Mouse (Mus musculus) hindbrain, embryonic 13.5 days (tissue): ENCODE measurements around the gene Foxm1. TPM values are rescaled to one million over a fixed set of nuclear protein-coding genes. Genes with fewer than 3 reads are reported as not detected.
A peak's percentile ranks its signal among the peaks of the same experiment; 100 is the strongest.
"Not testable (repeated sequence)": the region's sequence is repeated elsewhere in the genome, so short reads cannot be mapped to it uniquely, and the experiment has no call there.

Experiments
- ATAC-seq: fragments of 200-750 bp; cut with Nextera tagmentation; 2 replicates; pipeline ENCODE4 v1.8.0; 2017; ENCODE audit warnings: moderate TSS enrichment; ENCODE audit not compliant: low FRiP score
- H3K27ac ChIP-seq: fragments of 300-500 bp; sonication (generic); 2 replicates; pipeline ENCODE4 v1.5.1; 2015; ENCODE audit warnings: inconsistent platforms, mild to moderate bottlenecking, moderate library complexity
- H3K27me3 ChIP-seq: fragments of 300-500 bp; sonication (generic); 2 replicates; pipeline ENCODE4 v1.6.1; 2015; ENCODE audit warnings: mild to moderate bottlenecking, inconsistent platforms
- H3K36me3 ChIP-seq: fragments of 300-500 bp; sonication (generic); 2 replicates; pipeline ENCODE4 v1.6.1; 2015; ENCODE audit warnings: mild to moderate bottlenecking, inconsistent platforms
- H3K4me1 ChIP-seq: fragments of 300-500 bp; sonication (generic); replicated peaks from 2 replicates; pipeline ENCODE4 v1.6.1; 2015; ENCODE audit warnings: inconsistent platforms
- H3K4me2 ChIP-seq: fragments of 300-500 bp; sonication (generic); 2 replicates; pipeline ENCODE4 v1.6.1; 2015; ENCODE audit warnings: inconsistent platforms, mild to moderate bottlenecking, moderate library complexity
- H3K4me3 ChIP-seq: fragments of 300-500 bp; sonication (generic); 2 replicates; pipeline ENCODE4 v1.5.1; 2015; ENCODE audit warnings: mild to moderate bottlenecking, inconsistent platforms
- H3K9ac ChIP-seq: fragments of 300-500 bp; sonication (generic); 2 replicates; pipeline ENCODE4 v1.6.1; 2015; ENCODE audit warnings: mild to moderate bottlenecking, inconsistent platforms
- H3K9me3 ChIP-seq: fragments of 300-500 bp; sonication (generic); 2 replicates; pipeline ENCODE4 v1.6.1; 2016; ENCODE audit warnings: inconsistent platforms
- WGBS: fragments of 180-500 bp; shearing (Covaris S2); methylation state at CpG from one replicate; pipeline ENCODE4 v1.1.7; 2015; 5-methylcytosine and 5-hydroxymethylcytosine counted together
- polyA plus RNA-seq: library from polyadenylated mRNA; unstranded; fragments of >200 nt; fragmentation: Nextera tagmentation; extraction: Ambion mirVana; gene quantifications from 2 replicates; pipeline ENCODE4 v1.2.1, GENCODE M21; 2015

The Foxm1 gene
- polyA plus RNA-seq, 1 experiment from 2014 or later: 8.7 TPM

- H3K4me1 ChIP-seq, H3K36me3 ChIP-seq, ATAC-seq, H3K9ac ChIP-seq, H3K4me3 ChIP-seq, H3K27me3 ChIP-seq, H3K27ac ChIP-seq, H3K9me3 ChIP-seq, H3K4me2 ChIP-seq: not testable (repeated sequence)
- 70% methylated on average over 1 of the region's 1 CpGs for WGBS
Measured at GRCm38 (mm10) chr6:128380594-128381167, 17.9 kb downstream of the Foxm1 start.

GRCm38 (mm10) chr6:128381254-128381653 lies 18.5 kb downstream of the Foxm1 start:
- Histone ChIP-seq H3K4me3 (no peak overlapping the region), H3K9ac (no peak overlapping the region), H3K27me3 (no peaks in the 10 kb centered on the region), H3K27ac (no peak overlapping the region), H3K9me3 (no peaks in the 10 kb centered on the region), H3K4me2 (no peak overlapping the region), H3K36me3 (no peaks in the 10 kb centered on the region), H3K4me1 (no peaks in the 10 kb centered on the region)
- 81% methylated on average over 3 of the region's 3 CpGs for WGBS
- no peak for ATAC-seq

- 81% methylated on average over 7 of the region's 7 CpGs for WGBS
Measured at GRCm38 (mm10) chr6:128383752-128384151, 21.0 kb downstream of the Foxm1 start.

GRCm38 (mm10) chr6:128385026-128385425 lies 22.3 kb downstream of the Foxm1 start:
- ATAC-seq: no peak

More at GRCm38 (mm10) chr6:128383752-128384151, 21.0 kb downstream of the Foxm1 start:
- ATAC-seq: no peak
- Histone ChIP-seq H3K27me3 (no peaks in the 10 kb centered on the region), H3K9ac (no peak overlapping the region), H3K4me3 (no peak overlapping the region), H3K27ac (no peak overlapping the region), H3K9me3 (no peaks in the 10 kb centered on the region), H3K4me1 (no peaks in the 10 kb centered on the region), H3K36me3 (no peaks in the 10 kb centered on the region), H3K4me2 (no peak overlapping the region)

GRCm38 (mm10) chr6:128389185-128389584 lies 26.4 kb downstream of the Foxm1 start:
- no peaks in the 10 kb centered on the region for H3K9me3 ChIP-seq
- no peaks in the 10 kb centered on the region for H3K27me3 ChIP-seq
- no peak overlapping the region for H3K4me3 ChIP-seq
- H3K9ac ChIP-seq: no peak overlapping the region
- 94% methylated on average over 1 of the region's 1 CpGs for WGBS
- no peaks in the 10 kb centered on the region for H3K36me3 ChIP-seq
- no peak overlapping the region for H3K4me2 ChIP-seq
- no peaks in the 10 kb centered on the region for H3K4me1 ChIP-seq
- ATAC-seq: no peak
- H3K27ac ChIP-seq: no peak overlapping the region

More at GRCm38 (mm10) chr6:128385026-128385425, 22.3 kb downstream of the Foxm1 start:
- H3K4me2 ChIP-seq: no peak overlapping the region
- H3K4me3 ChIP-seq: no peak overlapping the region
- H3K36me3 ChIP-seq: no peaks in the 10 kb centered on the region
- no peak overlapping the region for H3K27ac ChIP-seq
- no peak overlapping the region for H3K9ac ChIP-seq
- H3K9me3 ChIP-seq: no peaks in the 10 kb centered on the region
- H3K4me1 ChIP-seq: no peaks in the 10 kb centered on the region
- 79% methylated on average over 1 of the region's 1 CpGs for WGBS
- no peaks in the 10 kb centered on the region for H3K27me3 ChIP-seq

GRCm38 (mm10) chr6:128390683-128391082 lies 27.9 kb downstream of the Foxm1 start:
- Histone ChIP-seq H3K9me3 (no peaks in the 10 kb centered on the region), H3K4me3 (no peak overlapping the region), H3K27ac (no peak overlapping the region), H3K36me3 (no peaks in the 10 kb centered on the region), H3K4me1 (no peaks in the 10 kb centered on the region), H3K9ac (no peak overlapping the region), H3K4me2 (no peak overlapping the region), H3K27me3 (no peaks in the 10 kb centered on the region)
- WGBS: 60% methylated on average over 1 of the region's 1 CpGs
- no peak for ATAC-seq

- Histone ChIP-seq H3K4me3 (no peak overlapping the region), H3K9ac (no peak overlapping the region), H3K27me3 (no peaks in the 10 kb centered on the region), H3K4me1 (peaks cover 25% of the 10 kb centered on the region), H3K9me3 (no peaks in the 10 kb centered on the region), H3K27ac (no peak overlapping the region), H3K36me3 (no peaks in the 10 kb centered on the region), H3K4me2 (no peak overlapping the region)
- ATAC-seq: no peak
- WGBS: 80% methylated on average over 7 of the region's 7 CpGs
Measured at GRCm38 (mm10) chr6:128397574-128398261, 35.0 kb downstream of the Foxm1 start.

- Histone ChIP-seq H3K4me1 (peaks cover 25% of the 10 kb centered on the region), H3K4me3 (peak within 1 kb of the TSS; percentile 20), H3K27ac (peak within 1 kb of the TSS; percentile 78), H3K36me3 (no peaks in the 10 kb centered on the region), H3K4me2 (peak within 1 kb of the TSS; percentile 47), H3K9ac (peak within 1 kb of the TSS; percentile 51), H3K27me3 (no peaks in the 10 kb centered on the region), H3K9me3 (no peaks in the 10 kb centered on the region)
- ATAC-seq: no peak
- 75% methylated on average over 3 of the region's 3 CpGs for WGBS
Measured at GRCm38 (mm10) chr6:128398996-128399395, 36.2 kb downstream of the Foxm1 start, which contains the start of gene Nrip2. Gene Nrip2 (plus strand): TSS chr6:128399296.

- Histone ChIP-seq H3K27ac (peak overlapping the region; percentile 78), H3K4me1 (peaks cover 25% of the 10 kb centered on the region), H3K4me2 (peak overlapping the region; percentile 47), H3K36me3 (0 out of 2 replicates have a peak, but pooled peaks cover 2% of the 10 kb centered on the region), H3K9me3 (no peaks in the 10 kb centered on the region), H3K9ac (peak overlapping the region; percentile 51), H3K27me3 (no peaks in the 10 kb centered on the region), H3K4me3 (peak overlapping the region; percentile 20)
- ATAC-seq: peak; percentile 86
- 45% methylated on average over 20 of the region's 21 CpGs for WGBS
Measured at GRCm38 (mm10) chr6:128399421-128400185, 36.8 kb downstream of the Foxm1 start.

- Histone ChIP-seq H3K27me3 (no peaks in the 10 kb centered on the region), H3K9ac (0 out of 2 replicates have a peak overlapping the region, but pooled peaks have one; percentile 25), H3K4me3 (no peak overlapping the region), H3K4me2 (no peak overlapping the region), H3K36me3 (peaks cover 44% of the 10 kb centered on the region), H3K9me3 (no peaks in the 10 kb centered on the region), H3K4me1 (peaks cover 18% of the 10 kb centered on the region), H3K27ac (no peak overlapping the region)
- ATAC-seq: no peak
- WGBS: 66% methylated on average over 5 of the region's 5 CpGs
Measured at GRCm38 (mm10) chr6:128404708-128405107, 41.9 kb downstream of the Foxm1 start.

GRCm38 (mm10) chr6:128408544-128409125 lies 45.9 kb downstream of the Foxm1 start:
- H3K4me3 ChIP-seq: no peak overlapping the region
- H3K9ac ChIP-seq: no peak overlapping the region
- no peaks in the 10 kb centered on the region for H3K27me3 ChIP-seq
- no peaks in the 10 kb centered on the region for H3K4me1 ChIP-seq
- H3K9me3 ChIP-seq: no peaks in the 10 kb centered on the region
- H3K27ac ChIP-seq: no peak overlapping the region
- 87% methylated on average over 7 of the region's 7 CpGs for WGBS
- no peak for ATAC-seq
- H3K36me3 ChIP-seq: peaks cover 77% of the 10 kb centered on the region
- no peak overlapping the region for H3K4me2 ChIP-seq

- Histone ChIP-seq H3K4me1 (no peaks in the 10 kb centered on the region), H3K4me2 (no peak overlapping the region), H3K27me3 (no peaks in the 10 kb centered on the region), H3K27ac (no peak overlapping the region), H3K4me3 (no peak overlapping the region), H3K9ac (no peak overlapping the region), H3K36me3 (peaks cover 87% of the 10 kb centered on the region), H3K9me3 (no peaks in the 10 kb centered on the region)
- 96% methylated on average over 13 of the region's 13 CpGs for WGBS
- no peak for ATAC-seq
Measured at GRCm38 (mm10) chr6:128410305-128410704, 47.5 kb downstream of the Foxm1 start.
